Mouse (Mus musculus): Measurements from ENCODE around the gene 9130230L23Rik. TPM values are rescaled to one million over a fixed set of nuclear protein-coding genes. Genes with fewer than 3 reads are reported as not detected.
A peak's percentile ranks its signal among the peaks of the same experiment; 100 is the strongest.

Gene 9130230L23Rik
- total and polyA plus RNA-seq, 2 experiments from 2014 or later = not detected

DNA sequence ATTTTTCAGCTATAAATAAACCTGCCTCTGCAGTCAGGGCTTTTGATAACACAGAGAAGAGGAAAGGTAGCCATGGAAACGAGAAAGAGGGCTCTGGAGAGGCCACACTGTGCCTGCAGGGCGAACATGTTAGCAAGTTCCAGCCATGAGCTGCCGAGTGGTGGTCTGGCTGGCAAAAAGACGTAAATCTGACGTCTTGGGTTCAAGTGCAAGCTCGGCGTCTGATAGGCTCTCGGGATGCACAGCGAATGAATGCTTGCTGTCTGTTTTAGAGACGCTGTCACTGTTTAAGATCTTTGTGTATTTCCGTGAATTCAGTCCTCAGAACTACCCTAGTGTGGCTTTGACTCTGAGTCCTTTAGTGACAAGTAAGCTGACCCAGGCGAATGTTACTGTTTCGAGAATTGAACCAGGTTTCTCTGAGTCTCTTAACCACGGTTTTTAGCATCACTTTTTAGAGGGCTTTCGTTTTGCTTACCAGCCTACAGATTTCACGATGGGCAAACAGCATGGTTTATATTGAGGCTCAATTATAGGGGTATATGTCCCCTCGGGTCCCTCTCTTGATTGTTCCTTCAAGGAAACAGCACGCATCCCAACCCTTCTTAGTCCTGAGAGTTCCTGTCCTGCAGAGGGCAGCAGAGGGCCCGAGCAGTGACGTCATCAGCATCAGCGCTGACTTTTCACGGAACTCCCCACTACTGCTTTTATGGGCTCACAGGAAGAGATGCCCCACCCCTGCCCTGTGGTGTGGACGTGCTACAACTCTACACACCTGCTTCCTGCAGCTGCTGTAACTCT is 48.5 kb downstream of the 9130230L23Rik start:
- Histone ChIP-seq H3K9ac (no peak overlapping the region), H3K9me3 (ENCODE audit: low read length) (no peaks in the 10 kb centered on the region), H3K27me3 (ENCODE audit: insufficient read depth, low read length) (no peaks in the 10 kb centered on the region), H3K4me2 (ENCODE audit: low read depth) (peak overlapping the region; percentile 46), H3K27ac (ENCODE audit: low read depth, low read length) (peak overlapping the region; percentile 69), H3K36me3 (ENCODE audit: insufficient read depth) (no peaks in the 10 kb centered on the region), H3K4me3 (ENCODE audit: low read depth, low read length) (peak overlapping the region; percentile 24; the same call in 1 of the 2 replicates), H3K4me1 (ENCODE audit: insufficient read depth) (peaks cover 13% of the 10 kb centered on the region)
- 31% methylated on average over 23 of the region's 23 CpGs for WGBS
- peak; percentile 84 for DNase-seq
- peak; percentile 72 for ATAC-seq
- peak; percentile 85 for TF ChIP-seq CTCF (IDR thresholded peaks at IDR 0.05; ENCODE audit: low read depth)

DNA sequence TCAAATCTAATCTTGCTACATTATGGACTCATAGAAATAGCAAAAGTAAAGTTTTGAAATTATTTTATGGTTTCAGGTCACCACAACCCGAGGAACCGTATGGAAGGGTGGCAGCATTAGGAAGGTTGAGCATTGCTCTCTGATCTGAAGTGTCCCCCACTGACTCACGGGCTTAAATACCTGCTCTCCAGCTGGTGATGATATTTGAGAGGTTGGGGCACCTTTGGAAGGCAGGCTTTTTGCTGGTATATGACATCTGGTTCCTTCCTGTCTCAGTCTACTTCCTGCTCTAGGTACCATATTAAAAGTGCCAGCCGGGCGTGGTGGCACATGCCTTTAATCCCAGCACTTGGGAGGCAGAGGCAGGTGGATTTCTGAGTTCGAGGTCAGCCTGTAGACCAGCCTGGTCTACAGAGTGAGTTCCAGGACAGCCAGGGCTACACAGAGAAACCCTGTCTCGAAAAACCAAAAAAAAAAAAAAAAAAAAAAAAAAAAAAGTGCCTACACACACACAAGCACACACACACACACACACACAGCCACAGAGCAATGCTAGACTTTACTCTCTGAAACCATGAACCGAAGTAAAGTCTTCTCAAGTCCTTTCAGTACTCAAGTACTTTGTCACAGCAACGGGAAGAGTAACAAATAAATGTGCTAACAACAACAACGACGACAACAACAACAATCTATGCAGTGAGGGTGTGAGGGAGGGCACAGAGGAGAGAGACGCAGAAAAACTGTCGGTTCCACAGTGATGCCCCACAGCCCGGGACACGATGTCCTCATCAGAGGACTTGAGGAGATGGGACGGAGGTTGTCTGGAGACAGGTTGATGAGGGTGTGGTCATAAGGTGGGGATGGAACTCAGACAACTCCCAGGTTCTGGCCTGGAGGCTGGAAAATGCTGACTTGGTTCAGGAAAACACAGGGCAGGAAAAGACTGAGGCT is 49.7 kb downstream of the 9130230L23Rik start:
- H3K4me1 ChIP-seq (ENCODE audit: insufficient read depth) = peaks cover 20% of the 10 kb centered on the region
- TF ChIP-seq CTCF (IDR thresholded peaks at IDR 0.05; ENCODE audit: low read depth) = no peak
- no peaks in the 10 kb centered on the region for H3K9me3 ChIP-seq (ENCODE audit: low read length)
- H3K4me3 ChIP-seq (ENCODE audit: low read depth, low read length) = no peak overlapping the region
- no peak overlapping the region for H3K9ac ChIP-seq
- 91% methylated on average over 16 of the region's 16 CpGs for WGBS
- no peaks in the 10 kb centered on the region for H3K36me3 ChIP-seq (ENCODE audit: insufficient read depth)
- ATAC-seq (no peak), DNase-seq (no peak)
- peak overlapping the region; percentile 69 for H3K27ac ChIP-seq (ENCODE audit: low read depth, low read length)
- H3K4me2 ChIP-seq (ENCODE audit: low read depth) = peak overlapping the region; percentile 46; the same call in 1 of the 2 replicates
- H3K27me3 ChIP-seq (ENCODE audit: insufficient read depth, low read length) = no peaks in the 10 kb centered on the region

DNA sequence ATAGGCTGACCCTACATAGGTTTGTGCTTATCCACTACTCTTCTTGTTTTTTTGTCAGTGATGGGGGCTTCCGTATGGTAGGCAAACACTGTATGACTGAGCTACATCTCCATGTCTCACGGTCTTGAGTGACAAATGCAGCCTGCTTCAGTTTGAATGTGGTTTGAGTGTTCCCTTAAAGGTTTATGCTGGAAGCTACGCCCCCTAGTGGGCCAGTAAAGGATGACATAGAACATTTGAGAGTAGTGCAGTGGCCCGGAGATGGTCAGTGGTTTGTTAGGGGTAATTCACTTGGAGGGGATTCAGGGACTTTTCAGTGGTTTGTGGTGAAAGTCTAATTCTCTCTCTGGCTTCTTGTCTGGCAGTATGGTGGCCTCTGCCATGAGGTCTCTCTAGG is 52.6 kb downstream of the 9130230L23Rik start:
- Histone ChIP-seq H3K9me3 (ENCODE audit: low read length) (no peaks in the 10 kb centered on the region), H3K4me2 (ENCODE audit: low read depth) (no peak overlapping the region), H3K27me3 (ENCODE audit: insufficient read depth, low read length) (no peaks in the 10 kb centered on the region), H3K4me3 (ENCODE audit: low read depth, low read length) (no peak overlapping the region), H3K9ac (no peak overlapping the region), H3K27ac (ENCODE audit: low read depth, low read length) (peak overlapping the region; percentile 85), H3K36me3 (ENCODE audit: insufficient read depth) (no peaks in the 10 kb centered on the region), H3K4me1 (ENCODE audit: insufficient read depth) (peaks cover 20% of the 10 kb centered on the region)
- DNase-seq = no peak
- WGBS = 73% methylated on average over 4 of the region's 4 CpGs
- ATAC-seq = no peak
- TF ChIP-seq CTCF (IDR thresholded peaks at IDR 0.05; ENCODE audit: low read depth) = peak; percentile 37; the same call in 1 of the 2 replicates

DNA sequence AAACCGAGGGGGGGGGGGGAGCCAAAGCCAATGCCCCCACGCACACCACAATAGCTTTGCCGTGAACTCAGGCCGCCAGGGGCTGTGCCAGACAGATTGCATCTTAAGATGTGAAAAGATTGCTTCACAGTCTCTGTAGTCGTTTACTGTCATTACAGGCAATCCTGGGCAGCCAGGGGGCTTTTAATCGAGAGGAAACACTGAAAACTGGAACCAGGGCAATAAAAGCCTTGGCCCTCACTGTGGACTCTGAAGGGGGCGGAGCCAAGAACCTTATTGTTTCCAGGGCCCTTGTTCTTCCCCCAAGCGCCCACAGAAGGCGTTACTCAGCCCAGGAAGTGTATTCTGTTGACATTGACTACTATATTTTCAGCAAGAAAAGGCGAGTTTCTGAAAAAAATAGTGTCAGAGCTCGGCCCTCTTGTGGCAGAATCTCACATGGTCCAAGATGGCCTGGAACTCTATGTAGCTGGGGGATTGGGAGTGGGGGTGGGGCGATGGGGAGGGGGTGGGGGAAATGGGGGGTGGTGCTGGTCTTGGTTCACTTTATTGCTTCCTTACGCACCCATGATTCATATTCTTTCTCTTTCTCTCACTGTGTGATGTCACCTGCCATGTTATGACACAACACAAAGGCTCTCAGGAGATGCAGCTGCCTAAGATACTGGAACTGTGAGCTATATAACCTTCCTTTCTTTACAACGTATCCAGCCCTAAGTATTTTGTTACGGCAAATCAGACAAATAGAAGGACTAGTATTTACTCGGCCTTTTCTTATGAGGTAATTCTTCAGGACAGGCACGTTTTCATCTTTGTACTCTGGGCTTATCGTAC is 53.2 kb downstream of the 9130230L23Rik start:
- peak; percentile 53 for ATAC-seq
- Histone ChIP-seq H3K4me2 (ENCODE audit: low read depth) (peak overlapping the region; percentile 42), H3K4me1 (ENCODE audit: insufficient read depth) (peaks cover 20% of the 10 kb centered on the region), H3K4me3 (ENCODE audit: low read depth, low read length) (peak overlapping the region; percentile 9; the same call in 1 of the 2 replicates), H3K9me3 (ENCODE audit: low read length) (no peaks in the 10 kb centered on the region), H3K27me3 (ENCODE audit: insufficient read depth, low read length) (no peaks in the 10 kb centered on the region), H3K9ac (peak overlapping the region; percentile 33; the same call in 1 of the 2 replicates), H3K27ac (ENCODE audit: low read depth, low read length) (peak overlapping the region; percentile 85), H3K36me3 (ENCODE audit: insufficient read depth) (no peaks in the 10 kb centered on the region)
- DNase-seq = peak; percentile 70
- WGBS = 39% methylated on average over 18 of the region's 18 CpGs
- TF ChIP-seq CTCF (IDR thresholded peaks at IDR 0.05; ENCODE audit: low read depth) = peak; percentile 23; the same call in 1 of the 2 replicates

DNA sequence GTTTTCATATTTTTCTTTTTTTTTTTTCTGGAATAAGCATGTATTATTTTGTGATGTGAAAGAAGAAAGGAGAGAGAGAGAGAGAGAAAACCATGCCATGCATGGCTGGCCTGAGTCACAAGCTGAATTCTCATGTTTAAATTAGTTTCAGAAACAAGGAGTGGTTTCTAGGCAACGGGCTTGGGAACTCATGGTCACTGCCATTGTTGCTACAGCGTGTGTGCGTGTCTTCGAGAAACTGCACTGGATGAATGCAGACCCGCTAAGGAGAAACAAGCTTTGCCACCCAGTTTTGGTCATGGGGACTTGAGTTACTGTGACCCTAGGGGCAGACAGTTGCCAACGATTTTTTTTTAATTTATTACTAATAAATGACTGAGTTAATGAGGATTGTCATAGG is 53.8 kb downstream of the 9130230L23Rik start:
- Histone ChIP-seq H3K4me3 (ENCODE audit: low read depth, low read length) (peak overlapping the region; percentile 9; the same call in 1 of the 2 replicates), H3K4me2 (ENCODE audit: low read depth) (peak overlapping the region; percentile 42), H3K4me1 (ENCODE audit: insufficient read depth) (peaks cover 13% of the 10 kb centered on the region), H3K36me3 (ENCODE audit: insufficient read depth) (no peaks in the 10 kb centered on the region), H3K27ac (ENCODE audit: low read depth, low read length) (peak overlapping the region; percentile 85), H3K27me3 (ENCODE audit: insufficient read depth, low read length) (no peaks in the 10 kb centered on the region), H3K9me3 (ENCODE audit: low read length) (no peaks in the 10 kb centered on the region), H3K9ac (peak overlapping the region; percentile 33; the same call in 1 of the 2 replicates)
- DNase-seq (peak; percentile 83), ATAC-seq (peak; percentile 84)
- 5% methylated on average over 6 of the region's 6 CpGs for WGBS
- no peak for TF ChIP-seq CTCF (IDR thresholded peaks at IDR 0.05; ENCODE audit: low read depth)

DNA sequence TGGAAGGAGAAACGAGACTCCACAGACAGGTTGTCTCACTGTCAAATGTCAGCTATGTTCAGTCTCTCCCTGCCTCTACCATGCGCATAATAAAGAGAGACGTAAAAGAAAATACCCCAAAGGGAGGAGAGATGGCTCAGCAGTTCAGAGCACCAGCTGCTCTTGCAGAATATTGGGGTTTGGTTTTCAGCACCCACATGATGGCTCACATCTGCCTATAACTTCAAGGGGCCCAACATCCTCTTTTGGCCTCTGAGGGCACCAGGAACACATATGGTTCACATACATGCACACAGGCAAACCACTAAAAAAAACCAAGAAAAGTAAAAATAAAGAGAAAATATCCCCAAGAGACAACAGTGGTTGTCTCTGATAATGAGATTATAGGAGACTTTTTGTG is 54.3 kb downstream of the 9130230L23Rik start:
- Histone ChIP-seq H3K4me3 (ENCODE audit: low read depth, low read length) (no peak overlapping the region), H3K9me3 (ENCODE audit: low read length) (no peaks in the 10 kb centered on the region), H3K36me3 (ENCODE audit: insufficient read depth) (no peaks in the 10 kb centered on the region), H3K4me2 (ENCODE audit: low read depth) (no peak overlapping the region; the same call in 1 of the 2 replicates), H3K27ac (ENCODE audit: low read depth, low read length) (peak overlapping the region; percentile 75), H3K9ac (0 out of 2 replicates have a peak overlapping the region, but pooled peaks have one; percentile 6), H3K4me1 (ENCODE audit: insufficient read depth) (peaks cover 9% of the 10 kb centered on the region; the same call in 1 of the 2 replicates), H3K27me3 (ENCODE audit: insufficient read depth, low read length) (no peaks in the 10 kb centered on the region)
- peak; percentile 33 for DNase-seq
- TF ChIP-seq CTCF (IDR thresholded peaks at IDR 0.05; ENCODE audit: low read depth) = no peak
- 18% methylated on average over 3 of the region's 3 CpGs for WGBS
- ATAC-seq = no peak

All from forebrain, postnatal 0 days (tissue).